Mouse (Mus musculus) bone marrow, adult 2 months (tissue): ENCODE measurements around the gene Rbm47.

Experiments
- CTCF ChIP-seq: fragments of 200-500 bp; IDR thresholded peaks from 2 replicates; pipeline ENCODE4 v1.5.1; 2011; ENCODE audit warnings: low read length, control low read depth; ENCODE audit not compliant: control insufficient read depth, insufficient read depth
- POLR2A ChIP-seq: fragments of 200-500 bp; IDR thresholded peaks from 2 replicates; pipeline ENCODE4 v1.6.1; 2011; ENCODE audit warnings: low read depth, mild to moderate bottlenecking, control low read depth, low read length, borderline replicate concordance; ENCODE audit not compliant: control insufficient read depth

GRCm38 (mm10) chr5:66124931-66125330 is 48.0 kb downstream of the Rbm47 start:
- TF ChIP-seq POLR2A (no peak), CTCF (no peak)
